Mouse (Mus musculus): ENCODE data around the gene Cst8.
A peak's percentile ranks its signal among the peaks of the same experiment; 100 is the strongest.
"Not testable (repeated sequence)": the region's sequence is repeated elsewhere in the genome, so short reads cannot be mapped to it uniquely, and the experiment has no call there.

The Cst8 gene

DNA sequence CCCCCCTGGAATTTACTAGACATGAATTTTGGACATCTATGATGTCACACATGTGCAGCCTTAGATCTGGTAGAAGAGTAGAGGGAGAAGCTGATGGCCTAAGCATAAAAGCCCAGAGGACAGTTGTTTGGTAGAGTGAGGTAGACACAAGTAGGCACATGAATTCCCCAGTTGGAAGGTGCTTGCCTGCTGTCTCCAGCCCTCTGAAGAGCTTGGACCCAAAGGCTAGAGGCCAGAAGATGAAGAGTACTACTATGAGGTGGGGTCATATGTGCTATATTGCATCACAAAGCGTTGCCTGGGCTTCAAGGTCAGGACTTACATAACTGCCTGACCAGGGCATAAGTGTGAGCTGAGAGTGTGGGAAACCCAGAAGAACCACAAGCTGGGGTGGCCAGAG, at the start of gene Cst8:
Gene Cst8, plus strand, starts transcription at position 301 of the 400 bp plus-strand sequence.
- no peak for DNase-seq (ENCODE audit: low spot score)

DNA sequence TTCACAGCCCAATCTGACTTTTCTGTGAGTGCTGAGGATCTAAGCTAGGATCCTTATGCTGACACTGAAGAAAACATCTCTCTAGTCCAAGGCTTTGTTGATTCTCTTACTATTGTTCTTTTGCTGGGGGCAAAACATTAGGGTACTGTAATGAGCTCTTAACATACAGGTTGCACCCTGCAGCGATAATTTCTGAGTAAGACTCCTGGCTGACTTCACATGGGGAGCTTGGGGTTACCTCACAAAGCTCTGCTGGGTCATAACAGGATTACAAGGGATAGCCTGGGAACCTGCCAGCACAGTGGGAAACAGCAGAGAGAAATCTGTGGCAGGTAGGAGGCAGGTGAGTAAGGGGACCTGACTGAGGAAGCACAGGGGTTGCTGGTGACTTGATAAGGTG, 48.5 kb upstream of the Cst8 start, which contains the start of gene Cstl1:
Gene Cstl1, plus strand, starts transcription at position 301 of the 400 bp plus-strand sequence.
- DNase-seq (ENCODE audit: low spot score): no peak

DNA sequence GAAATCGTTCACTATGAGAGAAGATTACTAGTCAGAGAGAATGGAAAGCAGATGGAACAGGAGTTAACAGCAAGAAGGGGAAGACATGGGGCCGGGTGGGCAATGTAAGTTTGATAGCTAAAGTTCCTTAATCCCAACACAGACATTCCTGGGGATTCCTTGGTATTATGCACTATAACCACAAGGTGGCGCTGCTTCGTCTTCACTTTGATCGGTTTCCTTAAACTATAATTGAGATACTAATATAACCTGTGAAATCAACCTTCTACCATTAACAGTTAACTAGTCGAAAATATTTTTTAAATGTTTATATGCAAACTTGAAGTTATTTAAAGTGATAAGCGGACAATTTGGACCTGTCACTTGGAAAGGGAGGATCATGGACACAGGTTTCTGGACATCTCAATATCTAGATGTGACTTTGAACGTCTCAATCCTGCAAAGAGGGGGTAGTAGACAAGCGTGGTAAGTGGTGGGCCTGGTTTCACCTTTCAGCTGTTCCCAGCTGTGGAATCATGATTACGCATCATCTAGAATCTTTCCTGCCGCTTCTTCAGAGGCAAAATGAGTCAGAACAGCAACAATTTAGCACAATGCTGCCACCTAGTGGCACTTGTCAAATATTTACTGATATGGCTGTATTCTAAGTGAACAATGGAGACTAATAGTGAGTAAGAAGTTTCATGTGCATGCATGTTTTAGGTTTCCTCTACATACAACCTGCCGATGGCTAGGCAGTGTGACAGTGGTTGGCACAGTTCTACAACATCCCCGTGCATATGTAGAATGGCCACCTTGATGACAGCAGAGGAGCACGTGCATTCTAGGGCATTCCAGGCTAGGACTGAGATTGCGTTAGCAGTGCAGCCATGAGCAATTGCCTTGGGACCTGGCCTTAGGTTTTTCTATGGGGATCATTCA, 46.4 kb upstream of the Cst8 start:
- DNase-seq (ENCODE audit: low spot score): peak; percentile 74

DNA sequence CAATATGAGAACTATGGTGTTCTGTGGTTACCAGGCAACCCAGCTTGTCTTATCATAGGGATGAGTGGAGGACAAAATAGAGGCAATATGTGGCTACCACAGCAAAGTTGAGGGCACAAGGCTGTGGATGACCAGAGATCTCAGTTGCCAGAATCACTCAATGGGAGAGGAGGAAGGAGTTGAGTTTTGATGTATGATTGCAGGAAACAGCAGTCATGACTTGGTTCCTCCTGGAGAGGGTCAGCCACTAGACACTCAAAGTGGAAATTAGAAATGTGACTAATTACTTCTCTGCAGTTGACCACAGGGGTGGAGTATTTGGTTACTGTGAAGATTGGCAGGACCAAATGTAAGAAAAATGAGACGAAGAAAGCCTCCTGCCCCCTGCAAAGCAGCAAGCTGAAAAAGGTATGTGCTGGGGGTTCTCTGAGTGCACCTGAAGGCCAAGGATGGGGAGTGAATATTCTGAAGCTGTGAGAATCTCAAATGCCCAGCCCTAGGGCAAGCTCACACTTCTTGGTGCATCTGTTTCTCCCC, 44.2 kb upstream of the Cst8 start:
- no peak for DNase-seq (ENCODE audit: low spot score)

GRCm38 (mm10) chr2:148763648-148764388, 34.8 kb upstream of the Cst8 start:
- DNase-seq (ENCODE audit: low spot score): no peak

DNA sequence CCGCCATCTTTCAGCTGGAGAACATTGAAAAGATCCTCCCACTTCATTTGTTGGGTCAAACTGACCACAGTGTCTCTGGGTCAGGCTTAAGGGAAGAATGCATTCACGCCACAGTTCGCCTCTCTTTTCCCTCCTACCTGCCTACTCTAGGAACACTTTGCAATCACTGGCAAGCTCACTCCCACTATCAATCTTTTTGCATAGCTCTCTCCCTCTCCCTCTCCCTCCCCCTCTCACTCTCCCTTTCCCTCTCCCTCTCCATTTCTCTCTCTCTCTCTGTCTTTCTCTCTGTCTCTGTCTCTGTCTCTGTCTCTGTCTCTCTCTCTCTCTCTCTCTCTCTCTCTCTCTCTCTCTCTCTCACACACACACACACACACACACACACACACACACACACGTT, 27.2 kb upstream of the Cst8 start, which contains the start of gene Cst11:
Gene Cst11, minus strand, starts transcription at position 101 of the 400 bp plus-strand sequence.
- DNase-seq (ENCODE audit: low spot score): not testable (repeated sequence)

GRCm38 (mm10) chr2:148781709-148782108, 16.9 kb upstream of the Cst8 start, which contains the start of gene 8030411F24Rik:
8030411F24Rik (plus strand) TSS chr2:148782009.
- DNase-seq (ENCODE audit: low spot score): no peak

GRCm38 (mm10) chr2:148789142-148789541, 9.4 kb upstream of the Cst8 start, which contains the start of gene Cst12:
Cst12 (plus strand) TSS chr2:148789361.
- DNase-seq (ENCODE audit: low spot score): no peak

GRCm38 (mm10) chr2:148801491-148801921, 2.9 kb downstream of the Cst8 start:
- DNase-seq (ENCODE audit: low spot score): no peak

DNA sequence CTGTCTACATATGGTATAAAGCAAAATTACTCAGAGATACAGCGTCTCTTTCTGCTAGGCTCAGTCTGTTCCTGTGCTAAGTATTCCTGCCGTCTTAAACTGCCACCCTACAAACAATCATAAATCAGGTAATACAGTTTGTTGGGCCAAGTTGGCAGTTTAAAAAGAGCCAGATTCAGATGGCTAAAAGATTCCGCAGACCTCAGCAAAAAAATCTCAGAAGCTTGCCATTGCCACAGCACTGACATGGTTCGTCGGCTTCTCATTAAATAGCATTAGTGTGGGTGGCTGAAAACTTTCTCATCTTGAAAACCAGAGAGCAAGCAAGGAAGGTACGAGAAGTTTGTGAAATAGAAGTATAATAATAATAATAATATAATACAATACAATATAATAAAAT, 8.1 kb downstream of the Cst8 start:
- no peak for DNase-seq (ENCODE audit: low spot score)

- DNase-seq (ENCODE audit: low spot score): no peak
Observed at GRCm38 (mm10) chr2:148819909-148820308, 21.3 kb downstream of the Cst8 start, which contains the start of gene Cst13. Cst13 (plus strand) TSS chr2:148820081.

GRCm38 (mm10) chr2:148825986-148826385, 27.4 kb downstream of the Cst8 start:
- DNase-seq (ENCODE audit: low spot score): no peak

- DNase-seq (ENCODE audit: low spot score): no peak
Observed at GRCm38 (mm10) chr2:148834912-148835311, 36.3 kb downstream of the Cst8 start, which contains the start of gene Cst9. Cst9 (plus strand) TSS chr2:148835147.

DNA sequence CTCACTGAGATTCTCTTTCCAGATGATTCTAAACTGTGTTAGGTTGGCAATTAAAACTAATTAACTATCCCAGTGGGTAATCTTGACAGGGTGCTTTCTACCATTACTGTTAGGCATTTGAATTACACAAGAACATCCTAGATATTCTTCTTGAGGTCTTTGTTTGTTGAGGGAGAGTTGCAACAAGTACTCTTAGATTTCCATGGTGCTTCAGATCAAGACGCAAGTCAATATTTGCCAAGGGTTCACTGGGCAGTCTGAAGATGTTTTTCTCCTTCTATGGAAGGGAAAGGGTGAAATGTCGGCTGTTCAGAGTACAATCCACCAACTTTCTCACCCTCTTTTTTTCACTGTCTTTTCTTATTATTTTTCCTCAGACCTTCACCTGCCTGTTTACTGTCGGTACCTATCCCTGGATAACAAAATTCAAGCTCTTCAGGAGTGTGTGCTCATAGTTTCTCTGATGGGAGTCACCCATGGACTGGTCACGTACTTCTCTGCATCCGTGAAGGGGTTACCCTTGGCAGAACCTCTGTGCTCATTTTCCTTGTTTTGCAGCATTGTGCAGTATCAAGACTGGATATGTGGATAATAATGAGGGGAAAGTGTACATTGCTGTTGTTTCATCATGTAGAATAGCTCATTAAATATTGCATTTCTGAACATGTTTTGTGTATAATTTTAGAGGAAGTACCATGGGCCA, 39.6 kb downstream of the Cst8 start:
- DNase-seq (ENCODE audit: low spot score): no peak

DNA sequence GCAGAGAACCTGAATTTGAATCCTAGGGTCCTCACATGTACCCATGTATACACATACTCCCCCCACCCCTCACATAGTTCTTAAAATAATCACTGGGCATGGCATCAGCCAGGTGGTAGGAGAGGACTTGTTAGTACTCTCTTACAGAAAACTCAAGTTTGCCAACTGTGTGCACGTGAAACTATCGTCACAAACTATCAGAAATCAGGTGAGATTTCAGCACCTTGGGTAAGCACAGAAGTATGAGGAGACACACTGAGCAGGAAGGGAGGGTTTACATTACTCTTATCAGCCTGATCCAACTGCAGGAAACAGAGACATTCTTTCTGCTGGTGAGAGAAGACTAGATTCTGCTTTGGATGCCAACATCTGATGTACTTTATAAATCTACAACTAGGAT, 40.6 kb downstream of the Cst8 start:
- no peak for DNase-seq (ENCODE audit: low spot score)

DNA sequence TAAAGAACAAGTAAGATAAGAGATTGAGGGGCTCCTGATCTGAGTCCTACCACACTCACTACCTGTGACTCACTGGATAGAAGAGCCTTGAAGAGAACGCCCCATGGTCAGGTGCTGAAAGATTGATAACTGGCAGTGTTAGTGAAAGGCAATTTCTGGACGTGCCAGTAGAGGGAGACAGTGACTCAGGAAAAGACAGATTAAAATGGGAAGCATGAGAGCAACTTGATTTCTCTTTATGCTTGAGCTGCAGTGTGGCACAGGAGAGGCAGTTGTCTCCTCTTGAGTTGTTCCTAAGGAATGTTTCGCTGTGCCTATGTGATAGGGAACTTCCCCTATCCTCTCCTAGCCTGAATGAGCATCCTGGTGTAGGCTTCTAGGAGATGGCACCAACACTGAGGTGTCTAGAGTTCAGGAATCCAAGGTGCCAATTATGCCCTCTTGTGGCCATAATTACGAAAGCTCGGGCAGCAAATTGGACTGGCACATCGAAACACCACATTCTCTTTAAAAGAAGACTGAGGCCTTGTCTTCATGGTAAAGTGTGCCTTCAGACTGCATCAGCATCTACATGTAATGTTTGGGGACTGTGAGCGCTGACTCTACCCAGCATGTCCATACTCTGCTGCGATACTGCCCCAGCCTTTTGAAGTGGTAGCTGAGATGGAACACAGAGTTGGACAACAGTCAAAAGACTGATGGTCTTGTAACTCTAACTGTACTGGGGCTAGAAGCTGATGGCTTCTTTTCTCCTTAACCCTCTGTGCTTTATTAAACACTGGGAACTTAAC, 52.7 kb downstream of the Cst8 start:
- peak; percentile 80 for DNase-seq (ENCODE audit: low spot score)

Measured in urinary bladder, postnatal 14 days (tissue).